Mouse (Mus musculus) hindbrain, embryonic 15.5 days (tissue): Measurements from ENCODE around the gene Skor1. TPM values are rescaled to one million over a fixed set of nuclear protein-coding genes. Genes with fewer than 3 reads are reported as not detected.

ENCODE experiments used
- ATAC-seq: fragments of 200-750 bp; cut with Nextera tagmentation; 2 replicates; pipeline ENCODE4 v1.8.0; 2017; ENCODE audit warnings: low read depth, moderate number of reproducible peaks, moderate TSS enrichment; ENCODE audit not compliant: low FRiP score
- H3K27ac ChIP-seq: fragments of 300-500 bp; sonication (generic); replicated peaks from 2 replicates; pipeline ENCODE4 v1.5.1; 2015; ENCODE audit warnings: mild to moderate bottlenecking, inconsistent platforms
- H3K27me3 ChIP-seq: fragments of 300-500 bp; sonication (generic); 2 replicates; pipeline ENCODE4 v1.6.1; 2015; ENCODE audit warnings: control low read depth, inconsistent platforms
- H3K36me3 ChIP-seq: fragments of 300-500 bp; sonication (generic); 2 replicates; pipeline ENCODE4 v1.6.1; 2015; ENCODE audit warnings: control low read depth, inconsistent platforms
- H3K4me1 ChIP-seq: fragments of 300-500 bp; sonication (generic); replicated peaks from 2 replicates; pipeline ENCODE4 v1.6.1; 2015; ENCODE audit warnings: control low read depth, inconsistent platforms
- H3K4me2 ChIP-seq: fragments of 300-500 bp; sonication (generic); 2 replicates; pipeline ENCODE4 v1.6.1; 2015; ENCODE audit warnings: moderate library complexity, mild to moderate bottlenecking, inconsistent platforms
- H3K4me3 ChIP-seq: fragments of 300-500 bp; sonication (generic); 2 replicates; pipeline ENCODE4 v1.5.1; 2015; ENCODE audit warnings: mild to moderate bottlenecking, inconsistent platforms
- H3K9ac ChIP-seq: fragments of 300-500 bp; sonication (generic); 2 replicates; pipeline ENCODE4 v1.6.1; 2015; ENCODE audit warnings: inconsistent platforms
- H3K9me3 ChIP-seq: fragments of 300-500 bp; sonication (generic); 2 replicates; pipeline ENCODE4 v1.6.1; 2016; ENCODE audit warnings: control low read depth, inconsistent platforms
- WGBS: fragments of 180-500 bp; shearing (Covaris S2); methylation state at CpG from one replicate; pipeline ENCODE4 v1.1.7; 2015; 5-methylcytosine and 5-hydroxymethylcytosine counted together
- polyA plus RNA-seq: library from polyadenylated mRNA; unstranded; fragments of >200 nt; fragmentation: Nextera tagmentation; extraction: Ambion mirVana; gene quantifications from 2 replicates; pipeline ENCODE4 v1.2.1, GENCODE M21; 2015

The Skor1 gene
- polyA plus RNA-seq, 1 experiment from 2014 or later, result 20.5 TPM

DNA sequence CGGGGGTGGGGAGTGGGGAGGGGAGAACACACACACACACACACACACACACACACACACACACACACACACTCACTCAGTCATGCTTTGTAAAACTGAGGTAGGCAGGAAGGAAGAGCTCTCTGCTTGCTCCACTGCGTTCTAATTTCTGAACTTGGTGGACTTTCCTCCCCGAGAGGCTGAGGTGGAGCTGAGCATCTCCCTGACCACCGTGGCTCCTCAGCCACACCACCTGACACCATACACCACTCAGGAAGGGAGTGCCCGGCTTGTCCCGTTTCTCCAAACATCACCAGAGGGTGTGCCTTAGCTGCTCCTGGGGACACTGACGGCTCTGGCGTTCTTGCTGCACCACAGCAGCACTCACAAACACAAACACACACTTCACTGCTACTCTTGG lies 29.5 kb upstream of the Skor1 start:
- Histone ChIP-seq H3K36me3 (no peaks in the 10 kb centered on the region), H3K4me1 (peaks cover 22% of the 10 kb centered on the region), H3K9me3 (no peaks in the 10 kb centered on the region), H3K27me3 (no peaks in the 10 kb centered on the region), H3K4me2 (no peak overlapping the region), H3K4me3 (no peak overlapping the region), H3K27ac (no peak overlapping the region), H3K9ac (no peak overlapping the region)
- WGBS, result 86% methylated on average over 8 of the region's 8 CpGs
- ATAC-seq, result no peak

DNA sequence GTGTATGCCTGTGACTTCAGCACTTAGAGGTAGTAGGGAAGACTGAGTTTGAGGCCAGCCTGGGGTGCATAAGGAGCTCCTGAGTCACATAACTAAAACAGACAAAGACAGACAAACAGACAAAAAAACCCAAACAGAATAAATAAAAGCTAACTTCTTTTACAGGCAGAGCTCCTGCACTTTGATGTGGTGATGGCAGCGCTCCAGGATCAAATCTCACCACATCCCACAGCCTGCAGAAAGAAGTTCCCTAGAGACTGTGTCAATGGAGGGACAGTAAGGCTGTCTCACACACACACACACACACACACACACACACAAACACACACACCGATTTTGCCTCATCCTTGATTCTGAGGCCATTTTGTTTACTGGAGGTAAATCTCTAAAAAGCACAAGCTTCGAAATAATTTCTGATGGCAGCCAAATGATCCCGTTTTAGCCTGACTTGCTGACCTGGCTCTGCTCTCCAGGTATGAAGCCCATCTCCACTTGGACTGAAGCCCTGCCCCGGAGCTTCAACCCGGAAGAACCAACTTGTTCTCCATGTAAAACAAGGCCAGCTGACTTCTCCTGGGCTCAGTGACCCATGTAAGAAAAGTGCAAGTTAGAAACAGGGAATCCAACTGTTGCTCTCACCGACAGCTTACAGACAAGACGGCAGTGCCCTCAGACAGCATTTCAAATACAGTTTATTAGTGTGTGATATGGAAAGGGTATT lies 25.4 kb upstream of the Skor1 start:
- Histone ChIP-seq H3K4me3 (no peak overlapping the region), H3K9ac (no peak overlapping the region), H3K27me3 (no peaks in the 10 kb centered on the region), H3K9me3 (no peaks in the 10 kb centered on the region), H3K27ac (no peak overlapping the region), H3K4me2 (no peak overlapping the region), H3K36me3 (no peaks in the 10 kb centered on the region), H3K4me1 (no peaks in the 10 kb centered on the region)
- 82% methylated on average over 8 of the region's 8 CpGs for WGBS
- no peak for ATAC-seq

- ATAC-seq, result no peak
- WGBS, result 44% methylated on average over 2 of the region's 2 CpGs
- Histone ChIP-seq H3K27ac (no peak overlapping the region), H3K9ac (no peak overlapping the region), H3K4me3 (no peak overlapping the region), H3K9me3 (no peaks in the 10 kb centered on the region), H3K4me2 (no peak overlapping the region), H3K27me3 (no peaks in the 10 kb centered on the region), H3K36me3 (no peaks in the 10 kb centered on the region), H3K4me1 (no peaks in the 10 kb centered on the region)
Measured at GRCm38 (mm10) chr9:63171951-63172350, 23.2 kb upstream of the Skor1 start.

GRCm38 (mm10) chr9:63169127-63169526 lies 20.4 kb upstream of the Skor1 start:
- H3K9ac ChIP-seq, result no peak overlapping the region
- H3K27ac ChIP-seq, result no peak overlapping the region
- H3K4me3 ChIP-seq, result no peak overlapping the region
- H3K27me3 ChIP-seq, result no peaks in the 10 kb centered on the region
- no peaks in the 10 kb centered on the region for H3K36me3 ChIP-seq
- 90% methylated on average over 1 of the region's 1 CpGs for WGBS
- H3K4me2 ChIP-seq, result no peak overlapping the region
- ATAC-seq, result no peak
- no peaks in the 10 kb centered on the region; the same call in 1 of the 2 replicates for H3K4me1 ChIP-seq
- no peaks in the 10 kb centered on the region for H3K9me3 ChIP-seq

- ATAC-seq, result no peak
- Histone ChIP-seq H3K4me3 (no peak overlapping the region), H3K36me3 (no peaks in the 10 kb centered on the region), H3K9ac (no peak overlapping the region), H3K27me3 (no peaks in the 10 kb centered on the region), H3K4me2 (no peak overlapping the region), H3K9me3 (no peaks in the 10 kb centered on the region), H3K4me1 (no peaks in the 10 kb centered on the region; the same call in 1 of the 2 replicates), H3K27ac (no peak overlapping the region)
- 23% methylated on average over 9 of the region's 9 CpGs for WGBS
Measured at GRCm38 (mm10) chr9:63165070-63165469, 16.3 kb upstream of the Skor1 start.

DNA sequence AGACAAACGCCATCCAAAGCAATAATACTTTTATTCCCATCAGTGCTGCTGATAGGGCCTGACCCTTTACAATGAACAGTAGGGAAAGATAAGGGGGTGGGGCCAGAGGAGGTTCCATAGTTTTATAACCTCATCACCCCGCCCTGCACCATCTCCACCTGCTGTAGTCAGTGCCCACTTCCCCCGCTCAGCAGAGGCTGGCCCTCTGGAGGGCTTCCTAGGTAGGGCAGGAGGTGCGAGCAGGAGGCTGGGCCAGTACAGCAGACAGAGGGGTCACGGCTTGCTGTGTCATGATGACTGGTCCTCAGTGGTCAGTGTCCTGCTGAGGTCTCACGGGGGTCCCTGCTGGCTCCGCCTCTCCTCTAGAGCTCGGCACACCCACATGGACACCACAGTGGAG lies 15.0 kb upstream of the Skor1 start:
- Histone ChIP-seq H3K9ac (no peak overlapping the region), H3K27ac (no peak overlapping the region), H3K4me3 (no peak overlapping the region), H3K36me3 (no peaks in the 10 kb centered on the region), H3K4me2 (no peak overlapping the region), H3K27me3 (0 out of 2 replicates have a peak, but pooled peaks cover under 1% of the 10 kb centered on the region), H3K4me1 (no peaks in the 10 kb centered on the region; the same call in 1 of the 2 replicates), H3K9me3 (no peaks in the 10 kb centered on the region)
- WGBS, result 65% methylated on average over 8 of the region's 8 CpGs
- no peak for ATAC-seq

GRCm38 (mm10) chr9:63151949-63152348 lies 3.2 kb upstream of the Skor1 start:
- no peak overlapping the region for H3K4me3 ChIP-seq
- H3K36me3 ChIP-seq, result no peaks in the 10 kb centered on the region

GRCm38 (mm10) chr9:63151072-63151870 lies 2.5 kb upstream of the Skor1 start:
- no peak overlapping the region for H3K9ac ChIP-seq
- H3K9me3 ChIP-seq, result no peaks in the 10 kb centered on the region
- 3% methylated on average over 20 of the region's 20 CpGs for WGBS
- H3K4me2 ChIP-seq, result peak overlapping the region; percentile 66
- peak overlapping the region; percentile 44 for H3K4me3 ChIP-seq
- peak overlapping the region; percentile 34 for H3K27ac ChIP-seq
- peaks cover 77% of the 10 kb centered on the region for H3K27me3 ChIP-seq
- H3K36me3 ChIP-seq, result no peaks in the 10 kb centered on the region
- peak; percentile 49; the same call in 1 of the 2 replicates for ATAC-seq
- H3K4me1 ChIP-seq, result peaks cover 46% of the 10 kb centered on the region

More at GRCm38 (mm10) chr9:63151949-63152348, 3.2 kb upstream of the Skor1 start:
- ATAC-seq, result no peak
- Histone ChIP-seq H3K4me1 (peaks cover 39% of the 10 kb centered on the region), H3K27me3 (peaks cover 73% of the 10 kb centered on the region), H3K9me3 (no peaks in the 10 kb centered on the region), H3K4me2 (peak overlapping the region; percentile 66), H3K27ac (no peak overlapping the region), H3K9ac (no peak overlapping the region)
- WGBS, result 18% methylated on average over 14 of the region's 14 CpGs

GRCm38 (mm10) chr9:63150086-63150800 lies 1.5 kb upstream of the Skor1 start:
- 2% methylated on average over 27 of the region's 27 CpGs for WGBS
- peak overlapping the region; percentile 44 for H3K4me3 ChIP-seq
- H3K27me3 ChIP-seq, result peaks cover 79% of the 10 kb centered on the region
- ATAC-seq, result no peak
- peak overlapping the region; percentile 66 for H3K4me2 ChIP-seq
- no peaks in the 10 kb centered on the region for H3K9me3 ChIP-seq
- 0 out of 2 replicates have a peak overlapping the region, but pooled peaks have one; percentile 7 for H3K27ac ChIP-seq
- no peaks in the 10 kb centered on the region for H3K36me3 ChIP-seq
- H3K4me1 ChIP-seq, result peaks cover 56% of the 10 kb centered on the region
- peak overlapping the region; percentile 24; the same call in 1 of the 2 replicates for H3K9ac ChIP-seq

DNA sequence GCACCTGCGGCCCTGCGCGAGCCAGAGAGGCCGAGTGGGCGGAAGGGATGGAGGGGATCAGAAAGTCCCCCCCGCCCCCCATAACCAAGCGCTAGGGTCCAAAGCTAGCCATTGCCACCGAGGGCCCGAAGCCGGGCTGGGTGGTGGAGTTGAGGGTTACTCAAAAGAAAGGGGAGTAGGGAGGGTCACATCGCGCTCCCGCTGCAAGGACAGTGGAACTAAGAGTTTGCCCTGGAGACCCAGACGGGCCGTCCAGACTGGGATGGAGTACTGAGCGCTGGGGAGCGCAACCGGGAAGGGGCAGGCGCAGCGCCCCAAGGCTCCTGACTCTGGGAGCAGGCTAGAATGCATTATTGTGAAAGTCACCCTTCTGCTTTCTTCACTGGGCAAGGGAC lies 608 bp upstream of the Skor1 start:
- WGBS, result under 1% methylated on average over 19 of the region's 20 CpGs
- H3K9ac ChIP-seq, result peak overlapping the region; percentile 57
- peak overlapping the region; percentile 44 for H3K4me3 ChIP-seq
- H3K9me3 ChIP-seq, result no peaks in the 10 kb centered on the region
- peak overlapping the region; percentile 66 for H3K4me2 ChIP-seq
- peaks cover 64% of the 10 kb centered on the region for H3K4me1 ChIP-seq
- peaks cover 81% of the 10 kb centered on the region for H3K27me3 ChIP-seq
- H3K27ac ChIP-seq, result peak overlapping the region; percentile 72
- ATAC-seq, result no peak
- no peaks in the 10 kb centered on the region for H3K36me3 ChIP-seq

DNA sequence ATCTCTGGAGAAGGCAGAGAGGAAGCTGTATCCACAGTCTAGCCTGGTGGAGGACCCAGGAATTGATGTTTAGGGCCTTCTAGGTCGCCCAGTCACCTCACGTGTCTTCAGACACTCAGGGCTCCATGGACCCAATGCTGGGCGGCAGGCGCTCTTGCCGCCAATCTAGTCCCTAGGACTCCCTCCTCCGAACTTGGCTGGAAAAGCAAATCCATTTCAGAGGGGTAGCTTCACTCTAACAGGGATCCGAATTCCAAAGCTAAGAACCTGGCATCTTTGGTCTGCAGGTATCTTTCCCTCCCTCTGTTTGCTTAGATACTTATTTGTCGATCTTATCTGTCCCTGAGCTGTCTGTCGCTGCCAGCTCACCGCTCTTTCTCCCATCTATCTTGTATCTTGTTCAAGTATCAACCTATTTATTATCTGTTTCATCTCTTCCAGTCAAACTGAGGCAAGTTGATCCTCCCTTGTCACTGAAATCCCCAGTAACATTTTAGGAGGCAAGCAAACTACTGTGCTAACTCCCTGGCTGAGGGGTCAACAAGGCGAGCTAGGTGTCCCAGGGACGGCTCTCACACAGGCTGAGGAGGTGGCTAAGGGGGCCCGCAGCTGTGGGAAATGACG lies 863 bp downstream of the Skor1 start:
- Histone ChIP-seq H3K4me3 (peak overlapping the region; percentile 44), H3K9ac (peak overlapping the region; percentile 57), H3K4me2 (peak overlapping the region; percentile 66), H3K4me1 (peaks cover 77% of the 10 kb centered on the region), H3K27ac (peak overlapping the region; percentile 72), H3K9me3 (no peaks in the 10 kb centered on the region), H3K36me3 (no peaks in the 10 kb centered on the region), H3K27me3 (peaks cover 82% of the 10 kb centered on the region)
- under 1% methylated on average over 14 of the region's 14 CpGs for WGBS
- no peak for ATAC-seq
